Mouse (Mus musculus): ENCODE measurements at regions not wholly inside any gene's neighbourhood (a gene's known extent, or its start where the extent isn't known, plus 50 kb on each side); places are given as distances from the start of the nearest gene placed in this dataset.
A peak's percentile ranks its signal among the peaks of the same experiment; 100 is the strongest.

DNA sequence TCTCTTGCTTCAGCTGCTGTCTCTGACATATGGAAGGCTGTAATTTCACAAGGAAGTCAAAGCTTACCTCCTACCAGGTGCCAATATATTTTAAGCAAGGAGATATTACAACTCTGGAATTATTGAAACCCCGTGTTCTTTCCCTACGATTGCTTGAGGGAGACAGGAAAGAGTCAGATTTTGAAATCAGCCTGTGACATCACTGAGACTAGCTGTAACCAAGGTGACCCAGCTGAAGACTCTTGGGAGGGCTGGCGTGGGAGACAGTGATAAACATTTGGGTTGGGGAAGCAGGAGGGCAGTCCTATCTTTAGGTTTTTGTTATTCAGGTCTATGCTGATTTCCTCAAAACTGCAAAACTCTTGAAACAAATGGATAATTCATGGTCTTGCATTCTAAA, 518.4 kb upstream of the Id2 start:
- DNase-seq (ENCODE audit: low spot score in 2 of 2) = no peak

- DNase-seq (ENCODE audit: low spot score in 2 of 2) = no peak
These were observed 516.5 kb upstream of the Id2 start for GRCm38 (mm10) chr12:25613473-25613872.

GRCm38 (mm10) chr12:25609045-25609444, 512.1 kb upstream of the Id2 start:
- DNase-seq (ENCODE audit: low spot score in 2 of 2) = peak in 1 of 2 experiments; percentile 8

GRCm38 (mm10) chr12:25605396-25605795, 508.5 kb upstream of the Id2 start:
- no peak for DNase-seq (ENCODE audit: low spot score in 2 of 2)

- DNase-seq (ENCODE audit: low spot score in 2 of 2) = no peak
These were observed 493.3 kb upstream of the Id2 start for GRCm38 (mm10) chr12:25590262-25590661.

DNA sequence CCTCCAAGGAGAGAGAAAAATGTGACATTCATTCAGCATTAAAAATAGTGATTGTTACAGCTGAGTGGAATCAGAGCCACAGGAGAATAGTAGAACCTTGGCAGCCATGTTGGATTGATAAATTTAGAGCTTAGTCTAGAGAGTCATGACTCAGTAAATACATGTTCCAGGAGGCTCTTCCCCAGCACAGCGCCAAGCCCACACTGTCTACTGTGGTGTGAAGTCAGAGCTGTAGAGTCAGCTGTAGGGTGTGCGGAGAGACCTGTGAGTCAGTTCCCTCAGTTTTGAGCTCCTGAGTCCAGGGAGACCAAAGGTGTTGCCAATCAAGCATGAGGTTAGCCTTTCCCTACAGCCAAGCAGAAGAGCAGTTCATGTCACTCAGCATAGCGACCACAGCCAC, 488.8 kb upstream of the Id2 start:
- no peak for DNase-seq (ENCODE audit: low spot score in 2 of 2)

DNA sequence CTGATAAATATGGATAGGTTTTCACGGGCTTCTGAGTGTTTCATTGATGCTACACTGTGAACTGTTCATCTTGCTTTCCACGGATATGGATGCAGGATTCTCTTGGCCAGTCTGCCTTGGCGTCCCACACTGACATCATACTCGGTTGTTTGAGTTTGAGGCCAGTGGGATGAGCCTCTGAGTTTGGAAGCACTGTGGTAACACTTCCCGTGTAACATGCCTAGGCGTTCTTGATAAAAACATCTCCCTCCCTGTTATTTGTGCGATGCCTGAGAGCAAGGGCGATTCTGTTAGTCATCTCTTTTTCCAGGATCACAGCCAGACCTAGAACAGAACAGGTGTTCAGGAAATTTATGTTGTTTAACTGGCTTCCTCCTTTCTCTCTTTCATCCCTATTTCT, 482.5 kb upstream of the Id2 start:
- DNase-seq (ENCODE audit: low spot score in 2 of 2) = no peak

DNA sequence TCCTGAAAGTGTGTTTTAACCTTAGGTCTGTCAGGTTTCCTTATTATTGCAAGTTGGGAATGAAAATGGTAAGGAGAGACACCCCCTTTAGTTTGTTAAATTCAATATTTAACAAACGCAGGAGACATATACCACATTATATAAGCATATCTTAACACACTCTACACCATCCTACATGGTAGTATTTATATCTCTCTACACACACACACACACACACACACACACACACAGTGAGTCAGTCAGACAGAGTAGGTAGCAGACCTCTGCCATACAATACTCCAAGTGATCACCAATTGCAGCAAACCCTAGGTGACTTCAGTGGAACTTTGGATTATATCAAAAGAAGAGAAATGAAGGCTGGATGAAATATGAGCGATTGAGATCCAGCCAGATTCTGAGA, 468.2 kb upstream of the Id2 start:
- no peak for DNase-seq (ENCODE audit: low spot score in 2 of 2)

GRCm38 (mm10) chr12:25559601-25560000, 462.7 kb upstream of the Id2 start:
- DNase-seq (ENCODE audit: low spot score in 2 of 2) = no peak

- no peak for DNase-seq (ENCODE audit: low spot score in 2 of 2)
These were observed 456.7 kb upstream of the Id2 start for GRCm38 (mm10) chr12:25553656-25554055.

GRCm38 (mm10) chr12:25549735-25550134, 452.8 kb upstream of the Id2 start:
- DNase-seq (ENCODE audit: low spot score in 2 of 2) = no peak

DNA sequence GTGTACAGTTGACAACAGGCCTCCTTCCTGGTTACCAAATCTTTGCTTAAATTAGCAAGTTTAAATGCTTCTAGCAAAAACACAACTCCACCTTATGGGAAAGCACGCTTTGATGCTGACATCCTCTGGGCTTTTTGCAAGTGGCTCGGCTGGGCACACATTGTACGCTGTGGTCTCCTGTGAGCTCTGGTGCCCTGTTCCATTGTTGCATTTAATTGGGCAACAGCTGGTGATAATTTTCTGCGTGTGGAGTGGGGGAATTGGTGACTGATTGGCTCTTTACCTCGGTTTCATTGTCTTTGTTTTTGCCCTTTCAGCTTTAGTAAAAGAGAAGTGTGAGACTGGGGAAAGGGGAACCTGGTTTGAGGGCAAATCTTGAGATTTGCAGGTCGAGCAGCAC, 447.3 kb upstream of the Id2 start:
- no peak for DNase-seq (ENCODE audit: low spot score in 2 of 2)

- DNase-seq (ENCODE audit: low spot score in 2 of 2) = no peak
These were observed 437.6 kb upstream of the Id2 start for GRCm38 (mm10) chr12:25534620-25534950.

DNA sequence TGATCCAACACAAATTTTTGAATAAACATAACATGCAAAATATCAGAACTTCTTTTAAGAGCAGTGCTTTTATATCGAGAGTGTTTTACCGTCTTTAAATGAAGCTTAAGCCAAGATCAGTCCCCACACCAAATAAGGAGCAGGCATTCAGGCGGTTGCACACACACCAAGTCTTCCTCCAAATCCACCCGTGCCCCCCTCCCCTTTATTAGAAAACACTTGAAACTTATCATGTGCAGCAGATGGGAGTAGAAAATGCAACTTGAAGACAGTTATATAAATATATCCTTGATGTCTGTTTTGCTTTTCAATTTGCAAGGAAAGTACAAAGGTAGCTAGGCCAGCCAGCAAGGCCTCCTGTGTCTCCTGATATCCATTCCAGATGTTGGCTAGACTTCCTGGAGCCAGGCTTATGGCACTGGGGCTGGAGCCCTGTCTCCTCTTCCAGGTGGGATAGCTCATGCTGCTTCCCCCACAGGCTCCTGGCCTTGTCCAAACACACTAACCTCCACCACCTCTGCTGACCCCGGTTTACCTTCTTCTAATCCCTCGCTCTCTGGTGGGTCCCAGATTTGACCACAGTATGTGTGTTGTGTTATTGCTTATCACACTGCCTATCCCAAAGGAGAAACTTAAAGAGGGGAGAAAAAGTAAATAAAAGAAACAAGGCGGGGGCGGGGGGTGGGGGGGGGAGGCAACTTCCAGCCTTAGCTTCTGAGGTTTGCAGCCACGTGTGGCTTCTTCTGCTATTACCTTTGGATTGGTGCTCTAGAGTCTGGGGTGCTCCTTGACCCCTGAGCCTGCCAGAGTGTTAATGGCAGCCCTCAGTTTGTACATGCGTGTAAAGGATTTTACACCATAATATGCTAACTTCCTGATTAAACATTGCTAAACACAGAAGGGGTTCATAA, 437.0 kb upstream of the Id2 start:
- DNase-seq (ENCODE audit: low spot score in 2 of 2) = no peak

DNA sequence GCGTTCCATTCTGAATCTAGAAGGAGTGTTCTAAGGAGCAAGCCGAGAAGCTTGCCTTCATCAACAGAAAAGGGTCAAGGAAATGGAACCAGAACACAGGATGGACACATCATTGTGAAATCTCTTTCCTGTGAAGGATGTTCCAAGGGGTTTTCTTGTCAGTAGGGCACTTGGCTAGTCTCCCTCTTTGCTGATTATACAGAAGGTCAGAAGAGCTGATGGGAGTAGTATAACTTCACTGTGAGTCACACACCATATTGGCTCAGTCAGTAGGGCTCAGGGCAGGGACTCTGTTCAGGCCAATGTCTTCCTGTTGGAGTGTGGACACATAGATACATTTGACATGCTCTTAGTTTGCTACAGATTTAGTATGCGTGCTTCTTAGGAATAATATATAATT, 433.5 kb upstream of the Id2 start:
- no peak for DNase-seq (ENCODE audit: low spot score in 2 of 2)

- no peak for DNase-seq (ENCODE audit: low spot score in 2 of 2)
These were observed 432.6 kb upstream of the Id2 start for GRCm38 (mm10) chr12:25529537-25529936.

GRCm38 (mm10) chr12:25526639-25527038, 429.7 kb upstream of the Id2 start:
- no peak for DNase-seq (ENCODE audit: low spot score in 2 of 2)

DNA sequence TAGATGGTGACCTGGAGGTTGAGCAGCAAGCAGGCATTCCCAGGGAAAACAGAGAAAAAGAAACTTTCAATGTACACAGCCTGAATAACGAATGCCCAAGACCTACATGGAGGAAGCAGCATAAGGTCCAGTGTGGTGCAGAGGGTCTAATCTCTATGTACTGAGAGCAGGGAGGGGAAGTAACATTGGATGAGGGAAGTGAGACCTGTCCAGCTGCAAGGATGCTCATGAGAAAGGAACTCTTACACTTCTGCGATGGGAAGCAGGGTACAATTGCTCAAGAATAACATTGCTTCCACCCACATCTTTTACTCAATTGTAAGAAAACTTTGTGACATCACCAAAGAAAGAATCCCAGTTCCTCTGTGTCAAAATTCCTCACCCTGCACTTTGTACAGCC, 419.8 kb upstream of the Id2 start:
- no peak for DNase-seq (ENCODE audit: low spot score in 2 of 2)

GRCm38 (mm10) chr12:25513679-25514078, 416.7 kb upstream of the Id2 start:
- DNase-seq (ENCODE audit: low spot score in 2 of 2) = no peak

- peak; percentile 22 to 53 for DNase-seq (ENCODE audit: low spot score in 2 of 2)
These were observed 412.7 kb upstream of the Id2 start for GRCm38 (mm10) chr12:25509666-25510065.

- peak in 1 of 2 experiments; percentile 15 for DNase-seq (ENCODE audit: low spot score in 2 of 2)
These were observed 396.3 kb upstream of the Id2 start for GRCm38 (mm10) chr12:25493233-25493632.

GRCm38 (mm10) chr12:25492483-25493190, 395.7 kb upstream of the Id2 start:
- DNase-seq (ENCODE audit: low spot score in 2 of 2) = no peak

DNA sequence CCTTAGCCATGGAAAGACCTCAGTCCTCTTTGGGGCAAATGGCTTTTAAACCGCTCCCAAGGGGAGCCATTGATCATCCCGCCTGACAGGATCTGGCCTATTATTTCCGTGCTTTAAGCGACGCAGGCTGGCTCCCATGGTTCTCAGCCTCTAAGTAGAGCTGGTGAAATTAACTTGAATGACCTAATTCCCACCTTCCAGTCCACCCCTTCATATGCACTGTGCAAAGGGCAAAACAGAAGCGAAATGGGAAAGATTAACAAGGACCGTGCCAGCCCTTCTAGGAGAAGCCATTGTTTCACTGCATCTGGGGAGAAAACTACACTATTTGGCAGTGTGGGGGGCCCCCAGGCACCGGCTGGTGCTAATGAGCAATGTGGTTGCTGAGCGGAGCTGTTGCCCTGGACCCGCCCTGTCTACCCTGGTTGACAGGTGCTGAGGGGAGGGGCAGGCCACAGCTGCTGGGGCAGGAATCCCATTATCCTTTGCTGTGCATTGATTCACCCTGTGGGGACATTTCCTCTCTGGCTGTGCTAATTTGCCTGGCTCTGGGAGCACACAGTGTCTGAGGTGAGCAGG, 378.3 kb upstream of the Id2 start:
- DNase-seq (ENCODE audit: low spot score in 2 of 2) = no peak
